Mouse (Mus musculus) gastrocnemius, adult 2 months (tissue): ENCODE measurements around the gene Glyctk. TPM values are rescaled to one million over a fixed set of nuclear protein-coding genes. Genes with fewer than 3 reads are reported as not detected.

Source experiments
- DNase-seq: peaks from one replicate; pipeline ENCODE4 v3.0.0; 2022
- H3K27ac ChIP-seq: fragments of 200-600 bp; 2 replicates; pipeline ENCODE4 v1.8.1; 2022; ENCODE audit warnings: mild to moderate bottlenecking
- H3K4me3 ChIP-seq: fragments of 200-600 bp; 2 replicates; pipeline ENCODE4 v1.8.1; 2022; ENCODE audit warnings: mild to moderate bottlenecking, moderate library complexity
- CTCF ChIP-seq: fragments of 200-600 bp; IDR thresholded peaks from 2 replicates; pipeline ENCODE4 v1.8.1; 2022; ENCODE audit warnings: antibody characterized with exemption, mild to moderate bottlenecking, moderate library complexity
- intact Hi-C: fragments of 180-260 bp; cut with DNase I; formaldehyde crosslinking; loops from one replicate; pipeline ENCODE4 v1.15.1; 2025
- microRNA-seq: library from miRNA; unstranded; fragments of <30 nt; microRNA quantifications from one replicate; pipeline ENCODE4 v1.2.0, GENCODE M21; 2021
- total RNA-seq, 2 experiments: library from RNA; stranded (reverse); gene quantifications; 2 replicates each; pipeline ENCODE4 v1.2.3; 2021

Gene Glyctk
- total RNA-seq, 2 experiments from 2014 or later: 0.61 to 2.8 TPM

DNA sequence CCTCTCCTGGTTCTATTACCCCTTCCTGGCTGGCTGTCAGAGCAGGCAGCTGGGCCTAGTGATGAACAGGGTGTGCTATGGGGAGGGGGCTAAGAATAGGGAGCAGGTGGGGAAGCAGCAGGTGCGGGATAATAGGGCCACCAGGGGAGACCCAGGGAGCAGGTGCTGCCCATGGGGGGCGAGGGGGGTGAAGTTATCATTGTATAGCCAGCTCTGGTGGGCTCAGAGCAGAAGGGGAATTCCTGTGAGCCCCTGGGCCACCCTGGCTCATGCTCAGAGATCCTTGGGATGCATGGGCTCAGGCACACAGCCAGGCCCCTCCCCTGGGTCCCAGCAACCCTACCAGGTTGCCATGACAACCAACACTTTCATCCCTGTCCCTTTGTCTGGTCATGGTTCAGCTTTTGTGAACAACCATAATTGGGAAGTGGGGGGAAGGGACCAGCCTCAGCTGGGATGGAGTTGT lies 31.1 kb downstream of the Glyctk start:
- Histone ChIP-seq H3K4me3 (no peak overlapping the region), H3K27ac (no peak overlapping the region)
- no peak for DNase-seq
- no peak for TF ChIP-seq CTCF
- intact Hi-C loops: no loop called here

DNA sequence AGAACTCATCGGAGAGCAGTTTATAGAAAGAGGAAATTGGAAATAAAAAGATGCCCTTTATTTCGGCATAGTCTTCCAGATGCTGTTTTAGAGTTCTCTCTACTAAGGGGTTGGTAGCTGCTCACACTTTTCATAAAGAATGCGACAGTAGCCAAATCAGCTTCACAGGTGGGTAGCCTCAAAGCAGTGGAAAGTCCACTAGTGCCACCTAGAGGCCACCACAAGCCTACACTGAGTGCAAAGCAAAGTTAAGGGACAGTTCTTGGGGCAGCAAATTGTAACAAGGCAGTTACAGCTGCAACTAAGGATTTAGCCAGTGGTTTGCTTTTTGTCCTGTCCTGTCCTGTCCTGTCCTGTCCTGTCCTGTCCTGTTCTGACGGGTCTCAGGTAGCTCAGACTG lies 34.3 kb downstream of the Glyctk start:
- no peak for DNase-seq
- intact Hi-C loops: no loop called here
- TF ChIP-seq CTCF: peak; percentile 65
- no peak overlapping the region for H3K4me3 ChIP-seq
- no peak overlapping the region for H3K27ac ChIP-seq

DNA sequence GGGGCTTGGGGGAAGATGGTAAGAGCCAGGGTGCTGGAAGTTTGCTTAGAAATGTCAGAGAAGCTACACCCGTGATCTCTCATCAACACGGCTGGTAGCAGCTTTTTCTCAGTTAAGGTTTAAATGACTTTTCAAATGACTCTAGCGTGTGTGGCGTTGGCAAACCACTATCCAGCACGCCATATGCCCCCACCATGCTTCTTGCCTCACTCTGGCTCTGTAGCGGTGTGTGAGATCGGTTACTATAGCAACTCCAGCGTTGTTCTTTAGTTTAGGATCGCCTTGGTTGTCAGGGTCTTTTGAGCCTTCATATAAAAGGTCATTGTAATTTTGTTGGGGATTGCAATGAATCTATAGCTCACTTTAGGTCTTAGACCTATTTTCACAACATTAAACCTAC lies 38.9 kb downstream of the Glyctk start:
- no peak for DNase-seq
- intact Hi-C loops: no loop called here
- Histone ChIP-seq H3K27ac (no peak overlapping the region), H3K4me3 (no peak overlapping the region)
- no peak for TF ChIP-seq CTCF

DNA sequence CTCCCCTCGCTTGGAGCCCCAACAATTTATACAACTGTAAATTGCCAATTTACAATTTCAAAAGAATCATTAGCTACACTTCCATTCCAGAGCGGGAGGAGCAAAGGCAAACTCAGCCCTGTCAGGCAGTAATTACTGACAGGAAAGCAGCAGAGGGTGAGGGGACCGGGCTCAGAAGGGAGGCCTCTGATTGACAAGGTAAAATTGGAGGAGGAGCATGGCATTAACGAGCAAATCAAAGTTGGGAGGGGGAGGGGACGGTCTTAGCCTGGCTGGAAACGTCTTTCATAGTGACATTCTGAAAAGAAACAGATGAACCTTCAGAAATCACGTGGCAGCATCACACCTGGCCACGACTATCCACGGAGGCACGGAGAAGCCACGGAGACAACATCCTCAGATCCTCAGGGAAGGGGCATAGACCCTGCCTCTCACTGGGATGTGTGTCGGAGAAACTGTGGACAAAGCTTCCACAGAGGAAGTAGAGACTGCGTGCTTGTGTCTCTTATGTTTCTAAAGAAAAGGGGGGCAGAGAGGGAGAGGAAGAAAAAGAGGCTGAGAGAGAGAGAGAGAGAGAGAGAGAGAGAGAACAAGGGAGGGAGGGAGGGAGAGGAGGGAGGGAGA lies 42.0 kb downstream of the Glyctk start:
- intact Hi-C loops: no loop called here
- DNase-seq: no peak
- TF ChIP-seq CTCF: no peak

DNA sequence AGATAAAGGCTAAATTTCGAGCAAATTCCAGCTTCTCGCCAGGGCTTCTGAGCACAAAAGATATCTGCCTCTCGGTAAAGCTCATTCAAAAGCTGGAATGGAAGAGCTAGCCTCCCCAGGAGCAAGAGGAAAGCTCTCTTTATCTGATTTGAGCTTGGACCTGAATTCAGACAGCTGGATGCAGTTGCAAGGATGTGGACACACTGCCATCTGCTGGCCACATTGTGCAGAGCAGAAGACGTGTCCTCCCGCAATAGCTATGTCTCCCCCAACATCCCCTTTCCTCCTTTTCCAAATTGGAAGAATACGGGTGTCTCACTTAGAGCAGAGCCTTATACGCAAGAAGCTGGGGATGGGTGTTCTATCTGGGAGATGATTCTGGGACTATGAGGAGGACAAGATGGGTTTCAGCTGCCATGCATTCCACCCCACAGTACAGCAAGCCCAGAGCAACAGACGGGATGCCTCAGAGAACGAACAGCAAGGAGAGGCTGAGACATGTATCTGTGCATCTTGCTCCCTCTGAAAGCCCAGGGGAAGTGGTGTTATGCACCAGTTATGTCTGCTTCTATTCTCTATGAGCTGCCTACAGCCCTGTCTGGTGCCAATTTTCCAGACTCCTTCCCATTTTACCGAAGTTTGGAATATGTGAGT lies 45.0 kb downstream of the Glyctk start:
- intact Hi-C loops: no loop called here
- TF ChIP-seq CTCF: peak; percentile 94
- Histone ChIP-seq H3K27ac (no peak overlapping the region), H3K4me3 (no peak overlapping the region)
- peak; percentile 74 for DNase-seq

More for the DNA sequence above, 42.0 kb downstream of the Glyctk start:
- H3K4me3 ChIP-seq: no peak overlapping the region
- H3K27ac ChIP-seq: no peak overlapping the region

DNA sequence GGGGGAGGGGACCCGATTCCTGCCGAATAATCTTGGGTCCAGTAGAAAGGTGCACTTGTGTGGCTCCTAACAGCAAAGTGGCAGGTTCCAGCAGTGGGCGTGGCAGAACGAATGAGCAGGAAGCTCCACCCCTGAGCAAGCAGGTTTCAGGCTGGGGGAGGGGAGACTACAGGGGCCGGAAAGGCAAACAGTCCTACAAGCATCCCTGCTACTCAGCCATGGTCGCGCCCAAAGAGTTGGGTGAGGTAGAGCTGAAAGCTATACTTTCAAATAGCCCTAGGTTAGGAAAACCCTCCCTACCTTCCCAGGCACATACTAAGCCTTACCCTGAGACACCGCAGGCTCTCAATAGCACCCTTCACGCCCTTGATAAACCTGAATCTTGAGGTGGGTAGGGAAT lies 51.7 kb downstream of the Glyctk start:
- intact Hi-C loops: no loop called here
- Histone ChIP-seq H3K4me3 (no peak overlapping the region), H3K27ac (no peak overlapping the region)
- TF ChIP-seq CTCF: no peak
- DNase-seq: no peak

DNA sequence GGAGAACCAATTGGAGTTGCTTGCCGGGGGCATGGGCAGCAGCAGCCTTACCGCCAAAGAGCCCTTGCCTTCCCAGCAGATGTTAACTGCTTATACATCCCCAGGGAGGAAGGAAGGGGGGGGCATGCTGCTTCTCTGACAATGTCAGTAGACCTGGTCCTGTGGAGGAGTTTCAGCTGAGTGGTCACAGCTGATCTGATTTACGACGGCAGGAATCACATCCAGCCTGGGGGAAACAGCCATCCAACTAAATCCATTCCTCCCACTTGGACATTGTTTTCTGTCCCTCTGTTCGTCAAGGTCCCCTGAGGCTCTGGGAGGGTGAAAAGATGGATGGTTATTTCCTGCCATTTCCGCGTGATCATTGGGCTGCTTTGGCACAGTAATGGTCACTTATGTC lies 53.5 kb downstream of the Glyctk start:
- Histone ChIP-seq H3K4me3 (no peak overlapping the region), H3K27ac (no peak overlapping the region)
- TF ChIP-seq CTCF: no peak
- DNase-seq: no peak
- intact Hi-C loops: no loop called here

Small RNA genes lying within 50 kb of the gene (microRNA-seq; reads per million reads assigned to microRNA genes)
- gene Mir135a-1 (not detected), gene Mirlet7g (86,297 reads per million, percentile 100 among the genes with 10 or more reads in this experiment)

Other genes starting within 250 kb of the Glyctk start
- gene Col6a5, start 197.5 kb downstream of the Glyctk start, total RNA-seq: under 1 TPM; 0.08 to 0.10 TPM
- gene Col6a4, start 61.4 kb downstream of the Glyctk start, total RNA-seq: not detected
- gene Wdr82, start 12.8 kb upstream of the Glyctk start, total RNA-seq: 10 to 100 TPM; 19.4 to 25.9 TPM
- gene Ppm1m, start 41.6 kb upstream of the Glyctk start, total RNA-seq: 1 to 10 TPM; 2.1 to 5.2 TPM
- gene Twf2, start 45.0 kb upstream of the Glyctk start, total RNA-seq: 100 to 1,000 TPM; 127 to 210 TPM
- under 1 TPM; 0.17 to 0.23 TPM for gene Tlr9, start 64.5 kb upstream of the Glyctk start, total RNA-seq
- gene Alas1, start 90.5 kb upstream of the Glyctk start, total RNA-seq: 100 to 1,000 TPM; 209 to 290 TPM
- 1 to 10 TPM; 1.4 to 2.1 TPM for gene Poc1a, start 122.9 kb upstream of the Glyctk start, total RNA-seq
- 10 to 100 TPM; 26.6 to 34.6 TPM for gene Dusp7, start 210.5 kb upstream of the Glyctk start, total RNA-seq